In genomic region chr5:34571551-34571950, GRCm38 (mm10) we compare ENCODE assay signal across 16 mouse cellular contexts.
"Had no signal": no experiment of that assay in that cellular context is flagged by ENCODE, and none has a peak within 500 bp of the region (broad histone marks: within the 10 kb centered on the region; RNA-seq: fewer than 3 reads in every experiment).

No protein-coding gene starts in this region.

- DNase-seq: kidney, adult 9 months; kidney, postnatal 4 days; lung, adult 2 months; lung, postnatal 36 days; retina, postnatal 1 day; right cerebral cortex, postnatal 4 days; spleen, adult 18-20 months; thymus, adult 18-20 months; thymus, postnatal 14 days had no signal

- H3K4me2 ChIP-seq: midbrain, embryonic 15.5 days; neural tube, embryonic 12.5 days had no signal

- H3K9ac ChIP-seq: midbrain, embryonic 15.5 days; neural tube, embryonic 12.5 days had no signal

- H3K4me3 ChIP-seq: layer of hippocampus, adult 2 months; limb, embryonic 10.5 days; midbrain, embryonic 15.5 days; neural tube, embryonic 12.5 days had no signal

- H3K36me3 ChIP-seq: limb, embryonic 10.5 days; midbrain, embryonic 15.5 days; neural tube, embryonic 12.5 days had no signal

- ATAC-seq: intestine, postnatal 0 days; lung, postnatal 0 days; midbrain, embryonic 15.5 days had no signal

- H3K27ac ChIP-seq: kidney, postnatal 0 days; layer of hippocampus, adult 2 months; limb, embryonic 10.5 days; midbrain, embryonic 15.5 days; neural tube, embryonic 12.5 days had no signal

- H3K27me3 ChIP-seq: midbrain, embryonic 15.5 days; neural tube, embryonic 12.5 days had no signal

- H3K9me3 ChIP-seq: limb, embryonic 10.5 days; midbrain, embryonic 15.5 days; neural tube, embryonic 12.5 days had no signal
